Mouse (Mus musculus) kidney, postnatal 0 days (tissue): ENCODE measurements around the gene Flot1. TPM values are rescaled to one million over a fixed set of nuclear protein-coding genes. Genes with fewer than 3 reads are reported as not detected.

Source experiments
- ATAC-seq: fragments of 200-750 bp; cut with Nextera tagmentation; replicated peaks from 2 replicates; pipeline ENCODE4 v1.8.0; 2017; ENCODE audit warnings: low read depth, moderate number of reproducible peaks, moderate TSS enrichment, moderate library complexity; ENCODE audit not compliant: low FRiP score
- DNase-seq: peaks from one replicate; pipeline ENCODE4 v3.0.0-alpha.2; 2016; ENCODE audit warnings: low spot score
- H3K27ac ChIP-seq: fragments of 300-500 bp; sonication (generic); 2 replicates; pipeline ENCODE4 v1.5.1; 2014; ENCODE audit warnings: mild to moderate bottlenecking
- H3K27me3 ChIP-seq: fragments of 300-500 bp; sonication (generic); 2 replicates; pipeline ENCODE4 v1.6.1; 2014; ENCODE audit warnings: low read length, mixed read lengths; ENCODE audit not compliant: insufficient read depth
- H3K36me3 ChIP-seq: fragments of 300-500 bp; sonication (generic); 2 replicates; pipeline ENCODE4 v1.6.1; 2014; ENCODE audit warnings: low read length, mixed read lengths; ENCODE audit not compliant: insufficient read depth
- H3K4me1 ChIP-seq: fragments of 300-500 bp; sonication (generic); replicated peaks from 2 replicates; pipeline ENCODE4 v1.6.1; 2014; ENCODE audit warnings: antibody characterized with exemption, low read length, mixed read lengths; ENCODE audit not compliant: insufficient read depth
- H3K4me2 ChIP-seq: fragments of 300-500 bp; sonication (generic); 2 replicates; pipeline ENCODE4 v1.6.1; 2014; ENCODE audit warnings: mild to moderate bottlenecking, low read length, moderate library complexity, mixed read lengths
- H3K4me3 ChIP-seq: fragments of 300-500 bp; sonication (generic); replicated peaks from 2 replicates; pipeline ENCODE4 v1.5.1; 2014; ENCODE audit warnings: low read depth, low read length
- H3K9ac ChIP-seq: fragments of 300-500 bp; sonication (generic); 2 replicates; pipeline ENCODE4 v1.6.1; 2014; ENCODE audit warnings: low read depth, low read length
- H3K9me3 ChIP-seq: fragments of 300-500 bp; sonication (generic); replicated peaks from 2 replicates; pipeline ENCODE4 v1.6.1; 2016; ENCODE audit warnings: low read length, inconsistent platforms, mixed read lengths
- CTCF ChIP-seq: IDR thresholded peaks from 2 replicates; pipeline ENCODE4 v1.5.1; 2016; ENCODE audit warnings: antibody characterized with exemption, low read depth, mild to moderate bottlenecking, moderate library complexity
- WGBS: fragments of 180-500 bp; shearing (Covaris S2); extraction: QIAGEN DNeasy Blood & Tissue Kit; methylation state at CpG from one replicate; pipeline ENCODE4 v1.1.7; 2014; 5-methylcytosine and 5-hydroxymethylcytosine counted together
- polyA plus RNA-seq: library from polyadenylated mRNA; unstranded; fragments of >200 nt; fragmentation: Nextera tagmentation; extraction: Ambion mirVana; gene quantifications from 2 replicates; pipeline ENCODE4 v1.2.1, GENCODE M21; 2015

Gene Flot1
- polyA plus RNA-seq, 1 experiment from 2014 or later = 52.2 TPM

DNA sequence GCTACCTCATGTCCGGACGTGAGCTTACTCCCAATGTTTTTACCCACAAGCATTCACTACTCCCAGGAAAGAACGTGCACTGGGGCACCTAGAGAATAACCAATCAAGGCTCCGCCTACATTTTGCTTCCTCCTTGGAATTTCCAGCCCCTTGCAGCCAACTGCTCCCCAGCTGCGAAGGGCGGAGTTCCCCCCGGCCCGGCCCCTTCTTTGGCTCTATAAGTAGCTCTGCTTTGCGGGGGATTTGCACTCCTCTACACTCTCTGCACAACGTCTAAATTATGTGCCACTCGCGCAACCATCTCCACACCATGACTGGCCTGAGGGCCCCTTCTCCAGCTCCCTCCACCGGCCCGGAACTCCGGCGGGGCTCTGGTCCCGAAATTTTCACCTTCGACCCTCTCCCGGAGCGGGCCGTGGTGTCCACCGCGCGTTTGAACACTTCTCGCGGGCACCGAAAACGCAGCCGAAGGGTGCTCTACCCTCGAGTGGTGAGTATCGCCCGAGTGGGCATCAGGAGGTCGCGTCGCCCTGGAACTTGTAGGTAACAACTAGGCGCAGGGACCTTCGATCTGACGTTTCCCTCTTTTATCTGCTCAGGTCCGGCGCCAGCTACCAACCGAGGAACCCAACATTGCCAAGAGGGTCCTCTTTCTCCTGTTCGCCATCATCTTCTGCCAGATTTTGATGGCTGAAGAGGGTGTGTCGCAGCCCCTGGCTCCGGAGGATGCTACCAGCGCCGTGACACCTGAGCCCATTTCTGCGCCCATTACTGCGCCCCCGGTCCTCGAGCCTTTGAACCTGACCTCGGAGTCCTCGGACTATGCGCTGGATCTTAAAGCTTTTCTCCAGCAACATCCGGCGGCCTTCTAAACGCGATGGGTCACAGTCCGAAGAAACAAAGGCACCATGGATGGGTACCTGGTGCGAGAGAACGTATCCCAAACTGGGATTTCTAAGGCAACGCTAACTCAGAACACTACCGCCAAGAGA is 1.3 kb upstream of the Flot1 start, which contains the start of gene Ier3:
Gene Ier3 (plus strand): TSS at position 246 of the 992 bp plus-strand sequence.
- peak within 1 kb of the TSS; percentile 87 for H3K27ac ChIP-seq
- 0 out of 2 replicates have a peak, but pooled peaks cover 10% of the 10 kb centered on the region for H3K36me3 ChIP-seq
- DNase-seq (peak; percentile 95), ATAC-seq (peak; percentile 67)
- H3K9me3 ChIP-seq = no peaks in the 10 kb centered on the region
- WGBS = under 1% methylated on average over 62 of the region's 62 CpGs
- H3K4me2 ChIP-seq = peak within 1 kb of the TSS; percentile 94
- H3K9ac ChIP-seq = peak within 1 kb of the TSS; percentile 82
- peak within 1 kb of the TSS; percentile 70 for H3K4me3 ChIP-seq
- H3K27me3 ChIP-seq = no peaks in the 10 kb centered on the region
- TF ChIP-seq CTCF = no peak
- peaks cover 13% of the 10 kb centered on the region for H3K4me1 ChIP-seq

DNA sequence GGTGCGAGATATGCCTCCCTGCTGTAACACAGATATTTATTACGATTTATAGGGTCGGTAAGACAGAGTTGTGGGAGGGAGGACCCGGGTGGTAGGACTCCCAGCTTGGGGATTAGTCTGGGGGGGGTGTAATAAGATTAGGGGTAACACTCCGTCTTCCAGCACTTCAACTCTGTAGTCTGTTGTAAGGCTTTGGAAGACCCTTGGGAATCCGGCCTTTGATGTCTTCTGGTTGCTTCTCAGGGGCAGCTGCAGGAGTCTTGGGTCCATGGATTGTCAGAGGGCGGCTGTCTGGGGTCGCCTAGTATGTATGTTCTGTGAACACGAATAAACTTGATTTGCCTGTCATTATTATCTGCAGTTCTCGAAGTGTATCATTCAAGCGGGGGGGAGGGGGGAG is 466 bp upstream of the Flot1 start:
- DNase-seq (no peak), ATAC-seq (no peak)
- peak overlapping the region; percentile 82 for H3K9ac ChIP-seq
- WGBS = 3% methylated on average over 11 of the region's 11 CpGs
- no peaks in the 10 kb centered on the region for H3K27me3 ChIP-seq
- no peaks in the 10 kb centered on the region for H3K9me3 ChIP-seq
- no peak for TF ChIP-seq CTCF
- H3K27ac ChIP-seq = peak overlapping the region; percentile 87
- peak overlapping the region; percentile 94 for H3K4me2 ChIP-seq
- peaks cover 7% of the 10 kb centered on the region; the same call in 1 of the 2 replicates for H3K4me1 ChIP-seq
- H3K4me3 ChIP-seq = peak overlapping the region; percentile 70
- H3K36me3 ChIP-seq = 0 out of 2 replicates have a peak, but pooled peaks cover 10% of the 10 kb centered on the region

DNA sequence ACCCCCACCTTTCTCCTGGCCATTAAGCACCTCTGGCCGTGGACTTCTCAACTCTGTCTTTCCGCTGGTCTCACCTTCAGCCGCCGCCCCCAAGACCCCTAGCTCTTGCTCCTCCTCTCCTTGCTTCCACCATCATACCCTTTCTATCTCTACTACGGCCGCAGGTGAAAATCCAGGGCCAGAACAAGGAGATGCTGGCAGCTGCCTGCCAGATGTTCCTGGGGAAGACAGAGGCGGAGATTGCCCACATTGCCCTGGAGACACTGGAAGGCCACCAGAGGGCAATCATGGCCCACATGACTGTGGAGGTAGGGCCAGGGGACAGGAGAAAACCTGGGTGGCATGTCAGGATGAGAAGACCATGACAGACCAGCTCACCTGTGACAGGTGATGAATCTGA is 1.4 kb downstream of the Flot1 start:
- Histone ChIP-seq H3K27ac (0 out of 2 replicates have a peak overlapping the region, but pooled peaks have one; percentile 87), H3K27me3 (no peaks in the 10 kb centered on the region), H3K36me3 (0 out of 2 replicates have a peak, but pooled peaks cover 10% of the 10 kb centered on the region), H3K4me1 (peaks cover 6% of the 10 kb centered on the region; the same call in 1 of the 2 replicates), H3K9ac (no peak overlapping the region), H3K9me3 (no peaks in the 10 kb centered on the region), H3K4me2 (peak overlapping the region; percentile 94; the same call in 1 of the 2 replicates), H3K4me3 (no peak overlapping the region)
- WGBS = 60% methylated on average over 7 of the region's 7 CpGs
- DNase-seq (no peak), ATAC-seq (no peak)
- TF ChIP-seq CTCF = peak; percentile 52; the same call in 1 of the 2 replicates

DNA sequence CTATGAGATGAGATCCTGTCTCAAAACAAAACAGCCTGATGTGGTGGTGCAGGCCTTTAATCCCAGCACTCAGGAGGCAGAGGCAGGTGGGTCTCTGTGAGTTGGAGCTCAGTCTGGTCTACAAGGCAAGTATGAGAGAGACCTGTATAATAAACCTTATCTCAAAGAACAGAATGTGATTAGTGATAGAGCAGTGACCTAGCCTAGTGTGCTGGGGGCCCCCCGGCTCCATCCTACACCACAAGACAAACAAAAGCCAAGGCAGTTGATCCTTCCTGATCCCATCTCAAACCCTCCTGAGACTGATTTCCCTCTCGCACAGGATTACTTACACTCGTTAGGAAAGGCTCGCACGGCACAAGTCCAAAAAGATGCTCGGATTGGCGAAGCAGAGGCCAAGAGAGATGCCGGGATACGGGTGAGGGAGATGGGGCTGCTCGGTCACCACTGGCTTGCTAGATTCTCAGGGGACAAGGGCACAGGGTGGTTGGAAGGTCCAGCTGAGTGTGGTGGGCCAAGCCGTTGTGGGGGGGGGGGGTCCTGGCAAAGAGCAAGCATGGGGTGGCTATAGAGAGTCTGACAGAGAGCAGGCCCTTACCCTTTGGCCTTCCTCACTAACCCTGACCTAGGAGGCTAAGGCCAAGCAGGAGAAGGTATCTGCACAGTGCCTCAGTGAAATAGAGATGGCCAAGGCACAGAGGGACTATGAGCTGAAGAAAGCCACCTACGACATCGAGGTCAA is 2.2 kb downstream of the Flot1 start:
- Histone ChIP-seq H3K9me3 (no peaks in the 10 kb centered on the region), H3K36me3 (0 out of 2 replicates have a peak, but pooled peaks cover 10% of the 10 kb centered on the region), H3K4me3 (no peak overlapping the region), H3K27ac (no peak overlapping the region), H3K4me1 (peaks cover 6% of the 10 kb centered on the region; the same call in 1 of the 2 replicates), H3K9ac (no peak overlapping the region), H3K4me2 (no peak overlapping the region), H3K27me3 (no peaks in the 10 kb centered on the region)
- WGBS = 94% methylated on average over 13 of the region's 13 CpGs
- ATAC-seq = no peak
- DNase-seq = no peak
- no peak for TF ChIP-seq CTCF

DNA sequence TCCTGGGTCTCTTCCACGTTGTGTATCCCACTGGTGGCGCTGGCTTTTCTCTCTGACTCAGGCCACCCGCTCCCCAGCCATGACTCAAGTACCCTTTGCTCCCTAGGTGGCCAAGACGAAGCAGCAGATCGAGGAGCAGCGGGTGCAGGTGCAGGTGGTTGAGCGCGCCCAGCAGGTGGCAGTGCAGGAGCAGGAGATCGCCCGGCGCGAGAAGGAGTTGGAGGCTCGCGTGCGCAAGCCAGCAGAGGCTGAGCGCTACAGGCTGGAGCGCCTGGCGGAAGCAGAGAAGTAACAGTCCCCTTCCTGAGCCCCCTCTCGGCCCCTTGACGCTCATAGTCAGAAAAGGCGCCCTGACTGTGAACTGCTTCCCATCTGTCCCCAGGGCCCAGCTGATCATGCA is 6.7 kb downstream of the Flot1 start:
- 1% methylated on average over 18 of the region's 21 CpGs for WGBS
- ATAC-seq (peak; percentile 76), DNase-seq (peak; percentile 97)
- H3K9ac ChIP-seq = no peak overlapping the region
- no peak overlapping the region for H3K4me2 ChIP-seq
- H3K4me3 ChIP-seq = no peak overlapping the region
- H3K9me3 ChIP-seq = no peaks in the 10 kb centered on the region
- H3K36me3 ChIP-seq = peaks cover 28% of the 10 kb centered on the region
- no peaks in the 10 kb centered on the region for H3K27me3 ChIP-seq
- peaks cover 2% of the 10 kb centered on the region; the same call in 1 of the 2 replicates for H3K4me1 ChIP-seq
- TF ChIP-seq CTCF = peak; percentile 97
- H3K27ac ChIP-seq = no peak overlapping the region
